Mouse (Mus musculus) lung, embryonic 16.5 days (tissue): ENCODE results near the gene Apbb1. TPM values are rescaled to one million over a fixed set of nuclear protein-coding genes. Genes with fewer than 3 reads are reported as not detected.

ENCODE experiments used
- ATAC-seq: fragments of 200-750 bp; cut with Nextera tagmentation; 2 replicates; pipeline ENCODE4 v1.8.0; 2017; ENCODE audit warnings: low read depth, mild to moderate bottlenecking, moderate library complexity
- H3K27ac ChIP-seq: fragments of 300-500 bp; sonication (generic); 2 replicates; pipeline ENCODE4 v1.5.1; 2014; ENCODE audit warnings: mild to moderate bottlenecking, control low read depth, low read length
- H3K27me3 ChIP-seq: fragments of 300-500 bp; sonication (generic); 2 replicates; pipeline ENCODE4 v1.6.1; 2014; ENCODE audit warnings: low read depth, low read length, mixed read lengths; ENCODE audit not compliant: control insufficient read depth, insufficient read depth
- H3K36me3 ChIP-seq: fragments of 300-500 bp; sonication (generic); 2 replicates; pipeline ENCODE4 v1.6.1; 2014; ENCODE audit warnings: low read length; ENCODE audit not compliant: control insufficient read depth, insufficient read depth
- H3K4me1 ChIP-seq: fragments of 300-500 bp; sonication (generic); replicated peaks from 2 replicates; pipeline ENCODE4 v1.6.1; 2014; ENCODE audit warnings: low read length, mixed read lengths; ENCODE audit not compliant: control insufficient read depth, insufficient read depth
- H3K4me2 ChIP-seq: fragments of 300-500 bp; sonication (generic); 2 replicates; pipeline ENCODE4 v1.6.1; 2014; ENCODE audit warnings: low read depth, low read length, control low read depth
- H3K4me3 ChIP-seq: fragments of 300-500 bp; sonication (generic); 2 replicates; pipeline ENCODE4 v1.5.1; 2014; ENCODE audit warnings: mild to moderate bottlenecking, low read length, control low read depth
- H3K9ac ChIP-seq: fragments of 300-500 bp; sonication (generic); 2 replicates; pipeline ENCODE4 v1.6.1; 2014; ENCODE audit warnings: low read length, control low read depth
- H3K9me3 ChIP-seq: fragments of 300-500 bp; sonication (generic); 2 replicates; pipeline ENCODE4 v1.6.1; 2016; ENCODE audit warnings: low read length; ENCODE audit not compliant: control insufficient read depth
- WGBS: fragments of 180-500 bp; shearing (Covaris S2); extraction: QIAGEN DNeasy Blood & Tissue Kit; methylation state at CpG from one replicate; pipeline ENCODE4 v1.1.7; 2014; 5-methylcytosine and 5-hydroxymethylcytosine counted together
- polyA plus RNA-seq: library from polyadenylated mRNA; unstranded; fragments of >200 nt; fragmentation: Nextera tagmentation; extraction: Ambion mirVana; gene quantifications from 2 replicates; pipeline ENCODE4 v1.2.1, GENCODE M21; 2015

The Apbb1 gene
- polyA plus RNA-seq, 1 experiment from 2014 or later: 48.0 TPM

- Histone ChIP-seq H3K4me1 (peaks cover 11% of the 10 kb centered on the region; the same call in 1 of the 2 replicates), H3K27ac (peak overlapping the region; percentile 31; the same call in 1 of the 2 replicates), H3K36me3 (peaks cover 7% of the 10 kb centered on the region), H3K9me3 (no peaks in the 10 kb centered on the region), H3K27me3 (no peaks in the 10 kb centered on the region), H3K9ac (peak overlapping the region; percentile 84), H3K4me3 (peak overlapping the region; percentile 87), H3K4me2 (peak overlapping the region; percentile 88)
- ATAC-seq: 0 out of 2 replicates have a peak, but pooled peaks have one; percentile 5
- WGBS: 34% methylated on average over 26 of the region's 27 CpGs
These were observed 27.8 kb downstream of the Apbb1 start for GRCm38 (mm10) chr7:105553456-105554211.

GRCm38 (mm10) chr7:105549035-105549434 is 32.4 kb downstream of the Apbb1 start:
- no peak overlapping the region for H3K27ac ChIP-seq
- H3K36me3 ChIP-seq: no peaks in the 10 kb centered on the region
- WGBS: 34% methylated on average over 6 of the region's 6 CpGs
- no peaks in the 10 kb centered on the region for H3K27me3 ChIP-seq
- no peak overlapping the region for H3K4me3 ChIP-seq
- peaks cover 3% of the 10 kb centered on the region; the same call in 1 of the 2 replicates for H3K4me1 ChIP-seq
- no peak overlapping the region for H3K4me2 ChIP-seq
- ATAC-seq: no peak
- H3K9ac ChIP-seq: no peak overlapping the region
- no peaks in the 10 kb centered on the region for H3K9me3 ChIP-seq

- H3K4me2 ChIP-seq: no peak overlapping the region
- 51% methylated on average over 7 of the region's 7 CpGs for WGBS
- H3K9ac ChIP-seq: no peak overlapping the region
- no peaks in the 10 kb centered on the region for H3K4me1 ChIP-seq
- no peaks in the 10 kb centered on the region for H3K9me3 ChIP-seq
- H3K36me3 ChIP-seq: no peaks in the 10 kb centered on the region
- no peaks in the 10 kb centered on the region for H3K27me3 ChIP-seq
- ATAC-seq: peak; percentile 43
- H3K4me3 ChIP-seq: no peak overlapping the region
- H3K27ac ChIP-seq: no peak overlapping the region
These were observed 33.5 kb downstream of the Apbb1 start for GRCm38 (mm10) chr7:105547970-105548369.

GRCm38 (mm10) chr7:105545986-105546385 is 35.5 kb downstream of the Apbb1 start:
- no peak for ATAC-seq
- no peak overlapping the region for H3K9ac ChIP-seq

GRCm38 (mm10) chr7:105534162-105534561 is 47.3 kb downstream of the Apbb1 start:
- no peak overlapping the region for H3K4me3 ChIP-seq
- no peaks in the 10 kb centered on the region for H3K4me1 ChIP-seq
- no peaks in the 10 kb centered on the region for H3K36me3 ChIP-seq
- H3K9me3 ChIP-seq: no peaks in the 10 kb centered on the region
- H3K9ac ChIP-seq: no peak overlapping the region
- no peak for ATAC-seq
- no peak overlapping the region for H3K4me2 ChIP-seq
- WGBS: 70% methylated on average over 3 of the region's 3 CpGs
- no peaks in the 10 kb centered on the region for H3K27me3 ChIP-seq
- H3K27ac ChIP-seq: no peak overlapping the region

More at GRCm38 (mm10) chr7:105545986-105546385, 35.5 kb downstream of the Apbb1 start:
- Histone ChIP-seq H3K4me2 (no peak overlapping the region), H3K4me1 (no peaks in the 10 kb centered on the region), H3K36me3 (no peaks in the 10 kb centered on the region), H3K27me3 (no peaks in the 10 kb centered on the region), H3K9me3 (no peaks in the 10 kb centered on the region), H3K27ac (no peak overlapping the region), H3K4me3 (no peak overlapping the region)
- WGBS: 62% methylated on average over 8 of the region's 8 CpGs

- Histone ChIP-seq H3K4me3 (no peak overlapping the region), H3K9ac (no peak overlapping the region), H3K4me1 (no peaks in the 10 kb centered on the region), H3K27me3 (no peaks in the 10 kb centered on the region), H3K9me3 (no peaks in the 10 kb centered on the region), H3K36me3 (no peaks in the 10 kb centered on the region), H3K4me2 (no peak overlapping the region), H3K27ac (no peak overlapping the region)
- ATAC-seq: no peak
- WGBS: 66% methylated on average over 4 of the region's 4 CpGs
These were observed 53.4 kb downstream of the Apbb1 start for GRCm38 (mm10) chr7:105528094-105528493.

- no peak overlapping the region for H3K4me2 ChIP-seq
- H3K27me3 ChIP-seq: no peaks in the 10 kb centered on the region
- no peak overlapping the region for H3K9ac ChIP-seq
- WGBS: 62% methylated on average over 1 of the region's 1 CpGs
- no peak for ATAC-seq
- H3K4me3 ChIP-seq: no peak overlapping the region
- H3K4me1 ChIP-seq: no peaks in the 10 kb centered on the region
- H3K36me3 ChIP-seq: no peaks in the 10 kb centered on the region
- H3K9me3 ChIP-seq: no peaks in the 10 kb centered on the region
- H3K27ac ChIP-seq: no peak overlapping the region
These were observed 54.0 kb downstream of the Apbb1 start for GRCm38 (mm10) chr7:105527306-105527937.

- Histone ChIP-seq H3K27me3 (no peaks in the 10 kb centered on the region), H3K4me1 (no peaks in the 10 kb centered on the region), H3K27ac (no peak overlapping the region), H3K36me3 (no peaks in the 10 kb centered on the region), H3K4me3 (no peak overlapping the region), H3K9ac (no peak overlapping the region), H3K9me3 (no peaks in the 10 kb centered on the region), H3K4me2 (no peak overlapping the region)
- ATAC-seq: no peak
- 74% methylated on average over 2 of the region's 2 CpGs for WGBS
These were observed 57.2 kb downstream of the Apbb1 start for GRCm38 (mm10) chr7:105524222-105524621.

GRCm38 (mm10) chr7:105520201-105520600 is 61.3 kb downstream of the Apbb1 start:
- H3K4me1 ChIP-seq: no peaks in the 10 kb centered on the region
- H3K9me3 ChIP-seq: no peaks in the 10 kb centered on the region
- no peak for ATAC-seq
- H3K27ac ChIP-seq: no peak overlapping the region
- no peaks in the 10 kb centered on the region for H3K36me3 ChIP-seq
- H3K4me3 ChIP-seq: no peak overlapping the region
- H3K9ac ChIP-seq: no peak overlapping the region
- H3K4me2 ChIP-seq: no peak overlapping the region
- H3K27me3 ChIP-seq: no peaks in the 10 kb centered on the region
- 31% methylated on average over 6 of the region's 6 CpGs for WGBS
